Mouse (Mus musculus) small intestine, adult 2 months (tissue): Measurements from ENCODE around the gene Stap2. TPM values are rescaled to one million over a fixed set of nuclear protein-coding genes. Genes with fewer than 3 reads are reported as not detected.

Source experiments
- H3K27ac ChIP-seq: fragments of 200-500 bp; 2 replicates; pipeline ENCODE4 v1.5.1; 2012; ENCODE audit warnings: low read depth, low read length, control low read depth, inconsistent platforms; ENCODE audit not compliant: insufficient read depth
- H3K27me3 ChIP-seq: fragments of 200-500 bp; 2 replicates; pipeline ENCODE4 v1.6.1; 2012; ENCODE audit warnings: mild to moderate bottlenecking, moderate library complexity, low read length, inconsistent platforms; ENCODE audit not compliant: control insufficient read depth, insufficient read depth
- H3K36me3 ChIP-seq: fragments of 200-500 bp; 2 replicates; pipeline ENCODE4 v1.6.1; 2012; ENCODE audit warnings: mild to moderate bottlenecking, low read length, control low read depth, inconsistent platforms; ENCODE audit not compliant: control insufficient read depth, insufficient read depth
- H3K4me1 ChIP-seq: fragments of 200-500 bp; 2 replicates; pipeline ENCODE4 v1.6.1; 2012; ENCODE audit warnings: low read length, inconsistent platforms, mixed read lengths; ENCODE audit not compliant: control insufficient read depth, insufficient read depth, insufficient read length
- H3K4me3 ChIP-seq: fragments of 200-500 bp; 2 replicates; pipeline ENCODE4 v1.5.1; 2012; ENCODE audit warnings: low read depth, mild to moderate bottlenecking, control low read depth, inconsistent platforms, low read length, moderate library complexity
- CTCF ChIP-seq: fragments of 200-500 bp; IDR thresholded peaks from 2 replicates; pipeline ENCODE4 v1.5.1; 2012; ENCODE audit warnings: low read depth, mild to moderate bottlenecking, control low read depth, inconsistent platforms, low read length, moderate library complexity, mixed read lengths; ENCODE audit not compliant: insufficient replicate concordance, insufficient read length; ENCODE audit errors: extremely low read depth
- POLR2A ChIP-seq: fragments of 200-500 bp; IDR thresholded peaks from 2 replicates; pipeline ENCODE4 v1.6.1; 2012; ENCODE audit warnings: low read depth, mild to moderate bottlenecking, control low read depth, inconsistent platforms, low read length, moderate library complexity
- WGBS: fragments of 180-500 bp; shearing (Covaris S2); methylation state at CpG from one replicate; pipeline ENCODE4 v1.1.7; 2018; 5-methylcytosine and 5-hydroxymethylcytosine counted together
- polyA plus RNA-seq: library from polyadenylated mRNA; depleted of rRNA; stranded (reverse); fragments of >200 nt; gene quantifications from 2 replicates; pipeline ENCODE4 v1.2.3, GENCODE M21; 2012

Stap2 gene
- polyA plus RNA-seq, 1 experiment = 224 TPM

- peak; percentile 87 for TF ChIP-seq CTCF
- TF ChIP-seq POLR2A = no peak
- peak overlapping the region; percentile 75 for H3K27ac ChIP-seq
- WGBS = 13% methylated on average over 13 of the region's 13 CpGs
- peaks cover 12% of the 10 kb centered on the region for H3K4me1 ChIP-seq
- peaks cover 4% of the 10 kb centered on the region for H3K27me3 ChIP-seq
- H3K36me3 ChIP-seq = no peaks in the 10 kb centered on the region
- no peak overlapping the region for H3K4me3 ChIP-seq
These were observed 29.0 kb downstream of the Stap2 start for GRCm38 (mm10) chr17:55976255-55976862.

- WGBS = 61% methylated on average over 22 of the region's 22 CpGs
- Histone ChIP-seq H3K4me3 (no peak overlapping the region), H3K27me3 (peaks cover 21% of the 10 kb centered on the region), H3K36me3 (peaks cover 13% of the 10 kb centered on the region; the same call in 1 of the 2 replicates), H3K27ac (no peak overlapping the region), H3K4me1 (peaks cover 9% of the 10 kb centered on the region)
- no peak for TF ChIP-seq CTCF
- no peak for TF ChIP-seq POLR2A
These were observed 33.9 kb downstream of the Stap2 start for GRCm38 (mm10) chr17:55971453-55971852.

- Histone ChIP-seq H3K36me3 (peaks cover 22% of the 10 kb centered on the region), H3K27ac (no peak within 1 kb of the TSS), H3K4me3 (peak within 1 kb of the TSS; percentile 56), H3K27me3 (peaks cover 21% of the 10 kb centered on the region), H3K4me1 (peaks cover 4% of the 10 kb centered on the region; the same call in 1 of the 2 replicates)
- 10% methylated on average over 55 of the region's 55 CpGs for WGBS
- no peak for TF ChIP-seq POLR2A
- TF ChIP-seq CTCF = no peak
These were observed 35.2 kb downstream of the Stap2 start, which contains the start of gene Shd for GRCm38 (mm10) chr17:55969966-55970891. TSS of gene Shd (plus strand) at chr17:55970467.

GRCm38 (mm10) chr17:55969560-55969959 is 35.8 kb downstream of the Stap2 start:
- Histone ChIP-seq H3K4me3 (no peak overlapping the region), H3K4me1 (peaks cover 4% of the 10 kb centered on the region; the same call in 1 of the 2 replicates), H3K36me3 (peaks cover 28% of the 10 kb centered on the region), H3K27ac (no peak overlapping the region), H3K27me3 (peaks cover 21% of the 10 kb centered on the region)
- 34% methylated on average over 14 of the region's 14 CpGs for WGBS
- TF ChIP-seq CTCF (no peak), POLR2A (no peak)

- WGBS = 72% methylated on average over 7 of the region's 7 CpGs
- Histone ChIP-seq H3K4me3 (no peak overlapping the region), H3K4me1 (peaks cover 4% of the 10 kb centered on the region; the same call in 1 of the 2 replicates), H3K27me3 (peaks cover 21% of the 10 kb centered on the region), H3K27ac (no peak overlapping the region), H3K36me3 (peaks cover 37% of the 10 kb centered on the region)
- TF ChIP-seq POLR2A (no peak), CTCF (no peak)
These were observed 37.2 kb downstream of the Stap2 start for GRCm38 (mm10) chr17:55968210-55968609.

GRCm38 (mm10) chr17:55967186-55967585 is 38.2 kb downstream of the Stap2 start:
- Histone ChIP-seq H3K27me3 (peaks cover 21% of the 10 kb centered on the region), H3K27ac (no peak overlapping the region), H3K36me3 (peaks cover 39% of the 10 kb centered on the region), H3K4me1 (peaks cover 4% of the 10 kb centered on the region; the same call in 1 of the 2 replicates), H3K4me3 (no peak overlapping the region)
- no peak for TF ChIP-seq POLR2A
- no peak for TF ChIP-seq CTCF
- 95% methylated on average over 4 of the region's 4 CpGs for WGBS

GRCm38 (mm10) chr17:55964996-55965395 is 40.4 kb downstream of the Stap2 start:
- Histone ChIP-seq H3K27ac (no peak overlapping the region), H3K4me1 (peaks cover under 1% of the 10 kb centered on the region; the same call in 1 of the 2 replicates), H3K27me3 (peaks cover 3% of the 10 kb centered on the region; the same call in 1 of the 2 replicates), H3K36me3 (peaks cover 44% of the 10 kb centered on the region), H3K4me3 (no peak overlapping the region)
- WGBS = 87% methylated on average over 9 of the region's 9 CpGs
- no peak for TF ChIP-seq POLR2A
- no peak for TF ChIP-seq CTCF
